Mouse (Mus musculus) large intestine, adult 2 months (tissue): Measurements from ENCODE around the gene Hnrnpul2. TPM values are rescaled to one million over a fixed set of nuclear protein-coding genes. Genes with fewer than 3 reads are reported as not detected.

Source experiments
- polyA plus RNA-seq: library from polyadenylated mRNA; depleted of rRNA; stranded (reverse); fragments of >200 nt; gene quantifications from 2 replicates; pipeline ENCODE4 v1.2.3, GENCODE M21; 2012; rRNA removed

Gene Hnrnpul2
- polyA plus RNA-seq, 1 experiment = 16.3 TPM

Other genes with a start within 250 kb of the Hnrnpul2 start
- gene Slc22a8, start 228.8 kb upstream of the Hnrnpul2 start, polyA plus RNA-seq = not detected in 2 replicates
- not detected in 2 replicates for gene Slc22a6, start 202.0 kb upstream of the Hnrnpul2 start, polyA plus RNA-seq
- gene Chrm1, start 156.2 kb upstream of the Hnrnpul2 start, polyA plus RNA-seq = 2.7 and 3.2 TPM in 2 replicates
- gene Slc3a2, start 96.6 kb upstream of the Hnrnpul2 start, polyA plus RNA-seq = 194 and 323 TPM in 2 replicates
- 33.3 and 39.9 TPM in 2 replicates for gene Wdr74, start 84.2 kb upstream of the Hnrnpul2 start, polyA plus RNA-seq
- gene 1700092M07Rik, start 79.3 kb upstream of the Hnrnpul2 start, polyA plus RNA-seq = not detected in 2 replicates
- 71.7 and 97.3 TPM in 2 replicates for gene Stx5a, start 78.6 kb upstream of the Hnrnpul2 start, polyA plus RNA-seq
- gene Nxf1, start 62.9 kb upstream of the Hnrnpul2 start, polyA plus RNA-seq = 79.1 and 92.6 TPM in 2 replicates
- 107 and 131 TPM in 2 replicates for gene Tmem223, start 49.0 kb upstream of the Hnrnpul2 start, polyA plus RNA-seq
- 107 and 122 TPM in 2 replicates for gene Tmem179b, start 45.5 kb upstream of the Hnrnpul2 start, polyA plus RNA-seq
- gene Taf6l, start 33.6 kb upstream of the Hnrnpul2 start, polyA plus RNA-seq = 7.8 and 8.1 TPM in 2 replicates
- 46.2 and 53.1 TPM in 2 replicates for gene Polr2g, start 21.4 kb upstream of the Hnrnpul2 start, polyA plus RNA-seq
- gene Zbtb3, start 17.5 kb upstream of the Hnrnpul2 start, polyA plus RNA-seq = 1.8 TPM in 2 replicates
- 14.8 and 23.6 TPM in 2 replicates for gene Ttc9c, start 677 bp upstream of the Hnrnpul2 start, polyA plus RNA-seq
- gene AC129217.1, start 9.8 kb downstream of the Hnrnpul2 start, polyA plus RNA-seq = 2.4 and 4.4 TPM in 2 replicates
- 79.8 and 82.1 TPM in 2 replicates for gene Bscl2, start 17.5 kb downstream of the Hnrnpul2 start, polyA plus RNA-seq
- gene Gng3, start 19.2 kb downstream of the Hnrnpul2 start, polyA plus RNA-seq = 1.4 and 1.6 TPM in 2 replicates
- 0.74 and 0.84 TPM in 2 replicates for gene Lrrn4cl, start 30.8 kb downstream of the Hnrnpul2 start, polyA plus RNA-seq
- gene Ubxn1, start 51.5 kb downstream of the Hnrnpul2 start, polyA plus RNA-seq = 82.6 and 86.1 TPM in 2 replicates
- 19.7 and 23.4 TPM in 2 replicates for gene Uqcc3, start 60.9 kb downstream of the Hnrnpul2 start, polyA plus RNA-seq
- gene Lbhd1, start 63.7 kb downstream of the Hnrnpul2 start, polyA plus RNA-seq = 2.2 and 2.3 TPM in 2 replicates
- gene Gm49403, start 63.9 kb downstream of the Hnrnpul2 start, polyA plus RNA-seq = not detected in 2 replicates
- gene 1810009A15Rik, start 68.8 kb downstream of the Hnrnpul2 start, polyA plus RNA-seq = 17.7 and 21.0 TPM in 2 replicates
- gene Gm49416, start 68.9 kb downstream of the Hnrnpul2 start, polyA plus RNA-seq = not detected in 2 replicates
- 24.4 and 26.9 TPM in 2 replicates for gene Ints5, start 73.0 kb downstream of the Hnrnpul2 start, polyA plus RNA-seq
- gene Ganab, start 78.1 kb downstream of the Hnrnpul2 start, polyA plus RNA-seq = 104 and 157 TPM in 2 replicates
- gene B3gat3, start 100.4 kb downstream of the Hnrnpul2 start, polyA plus RNA-seq = 66.6 and 72.2 TPM in 2 replicates
- 6.8 and 8.9 TPM in 2 replicates for gene Rom1, start 109.3 kb downstream of the Hnrnpul2 start, polyA plus RNA-seq
- 24.3 and 32.1 TPM in 2 replicates for gene Eml3, start 109.5 kb downstream of the Hnrnpul2 start, polyA plus RNA-seq
- 30.6 and 32.3 TPM in 2 replicates for gene Mta2, start 121.9 kb downstream of the Hnrnpul2 start, polyA plus RNA-seq
- gene Tut1, start 133.8 kb downstream of the Hnrnpul2 start, polyA plus RNA-seq = 13.6 and 18.5 TPM in 2 replicates
- 302 and 315 TPM in 2 replicates for gene Eef1g, start 147.0 kb downstream of the Hnrnpul2 start, polyA plus RNA-seq
- gene Ahnak, start 169.3 kb downstream of the Hnrnpul2 start, polyA plus RNA-seq = 11.2 and 19.9 TPM in 2 replicates